Mouse (Mus musculus): ENCODE measurements around the gene Angpt4.

Angpt4 gene

DNA sequence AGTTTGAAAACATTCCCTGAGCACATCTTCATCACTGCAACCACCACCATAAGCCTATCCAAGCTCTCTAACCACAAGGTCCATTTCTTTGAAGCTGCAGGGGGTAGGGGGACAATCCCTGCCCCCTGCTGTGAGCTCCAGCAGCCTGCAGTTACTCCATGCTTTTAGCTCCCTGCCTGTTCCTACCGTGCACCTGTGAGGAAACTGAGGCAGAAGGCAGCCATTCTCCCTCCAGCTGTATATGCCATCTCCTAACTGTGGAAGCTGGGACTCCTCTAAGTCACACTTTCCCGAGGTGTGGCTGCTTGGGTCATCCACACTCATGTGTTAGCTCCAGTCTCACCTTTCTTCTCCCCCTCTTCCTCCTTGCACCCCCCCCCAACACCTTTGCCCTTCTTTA is 4.1 kb downstream of the Angpt4 start:
- DNase-seq (ENCODE audit: low spot score in 2 of 2): no peak

DNA sequence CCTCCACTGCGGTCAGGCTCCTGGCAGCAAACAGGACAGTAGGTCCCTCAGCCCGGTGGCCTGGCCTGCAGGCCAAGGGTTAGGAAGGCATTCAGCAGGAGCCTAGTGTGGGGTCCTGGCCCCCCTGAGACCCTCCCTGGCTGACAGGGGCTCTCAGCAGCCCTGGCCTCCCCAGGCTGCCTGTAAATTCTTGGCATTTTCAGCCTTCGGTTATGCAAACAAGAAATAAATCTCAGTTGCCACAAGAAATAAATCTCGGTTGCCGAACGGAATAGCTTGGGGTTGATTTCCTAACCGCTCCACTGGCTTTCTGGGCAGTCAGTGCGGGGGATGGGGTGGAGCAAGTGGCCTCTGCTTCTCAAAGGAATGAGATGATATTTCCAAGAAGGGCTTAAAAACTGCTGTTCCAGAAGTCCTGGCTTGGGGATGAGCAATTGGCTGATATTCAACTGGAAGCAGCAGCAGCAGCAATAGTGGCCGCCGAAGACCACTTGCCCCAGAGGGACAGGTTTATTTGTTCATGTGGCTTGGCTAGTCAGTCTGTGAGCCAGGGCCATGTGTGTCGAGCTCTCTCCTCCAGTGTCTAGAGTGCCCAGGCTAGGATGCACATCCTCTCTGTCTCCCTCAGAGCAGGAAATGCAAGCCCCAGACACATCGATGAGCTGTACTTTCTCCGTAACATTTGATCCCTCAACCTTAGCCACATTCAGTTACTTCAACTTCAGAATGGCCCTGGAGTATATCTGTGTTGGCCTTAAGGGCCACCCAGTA is 5.2 kb downstream of the Angpt4 start:
- no peak for DNase-seq (ENCODE audit: low spot score in 2 of 2)

DNA sequence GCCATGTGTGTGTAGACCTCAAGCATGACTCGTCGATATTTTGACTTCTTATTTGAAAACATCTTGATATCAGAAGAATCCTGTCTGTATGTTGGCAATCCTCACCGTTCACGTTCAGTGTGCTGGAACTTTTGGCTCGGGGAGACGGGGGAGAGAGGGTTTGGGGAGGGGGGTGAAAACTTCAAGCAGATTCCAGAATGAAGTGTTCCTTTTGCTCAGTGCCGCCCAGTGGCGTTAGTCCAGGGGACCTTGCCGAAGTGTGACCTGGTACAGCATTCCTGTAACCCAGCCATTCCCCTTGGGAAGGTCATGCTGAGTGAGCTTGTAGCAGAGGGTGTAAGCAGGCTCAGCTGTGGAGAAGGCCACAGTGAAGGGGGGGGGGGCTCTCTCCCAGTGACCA is 8.1 kb downstream of the Angpt4 start:
- no peak for DNase-seq (ENCODE audit: low spot score in 2 of 2)

DNA sequence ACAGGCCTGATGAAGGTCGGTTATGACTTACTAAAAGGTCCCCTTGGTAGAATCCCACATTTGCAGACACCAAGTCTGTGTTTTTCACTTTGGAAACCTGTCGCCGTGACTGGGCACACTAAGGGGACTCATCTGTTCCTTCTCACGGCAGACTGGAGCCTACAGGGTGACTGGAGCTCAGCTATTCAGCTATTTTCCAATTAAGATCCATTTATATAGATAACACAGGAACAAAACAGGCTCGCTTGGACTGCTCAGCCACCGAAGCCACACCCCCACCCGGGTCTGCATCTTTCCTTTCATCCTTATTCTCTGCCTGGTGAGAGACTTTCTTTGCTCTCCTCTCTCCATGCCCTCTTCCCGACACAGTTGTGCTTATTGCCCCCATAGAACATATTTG is 10.1 kb downstream of the Angpt4 start:
- DNase-seq (ENCODE audit: low spot score in 2 of 2): no peak

DNA sequence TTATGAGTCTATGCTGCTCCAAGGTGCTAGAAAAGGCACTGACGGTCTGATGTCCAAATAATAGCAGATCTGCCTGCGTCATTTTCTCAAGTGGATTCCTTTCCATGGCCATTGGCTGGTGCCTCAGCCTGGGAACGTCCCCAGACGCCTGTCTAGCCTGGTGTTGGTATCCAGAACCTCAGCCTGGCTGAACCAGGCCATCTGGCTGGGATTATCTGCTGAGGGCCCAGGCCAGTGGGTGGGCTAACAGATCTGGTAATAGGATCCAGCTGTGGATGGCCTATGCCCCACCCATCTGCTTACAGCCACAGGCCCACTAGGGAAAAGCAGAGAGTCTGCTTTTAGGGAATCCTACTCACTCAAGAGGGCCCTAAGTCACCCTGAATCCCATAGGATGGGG is 10.6 kb downstream of the Angpt4 start:
- no peak for DNase-seq (ENCODE audit: low spot score in 2 of 2)

DNA sequence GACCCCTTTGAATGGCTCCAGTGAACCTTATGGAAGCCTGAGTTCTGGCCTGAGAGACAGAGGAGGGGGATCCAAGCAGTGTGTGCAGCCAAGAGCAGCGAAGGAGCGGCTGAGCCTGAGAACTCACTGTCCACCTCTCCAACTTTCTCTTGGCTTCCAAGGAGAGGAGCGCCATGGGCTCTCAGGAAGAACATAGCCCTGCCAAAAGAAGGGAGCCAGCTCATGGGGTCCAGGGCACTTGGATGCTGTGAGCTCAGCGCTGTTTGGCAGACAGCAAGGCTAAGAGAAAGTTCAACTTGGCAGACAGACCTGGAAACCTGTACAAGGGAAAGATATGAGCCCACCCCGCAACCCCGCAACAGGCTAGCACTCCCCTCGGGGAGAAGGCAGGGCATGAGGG is 13.3 kb downstream of the Angpt4 start:
- no peak for DNase-seq (ENCODE audit: low spot score in 2 of 2)

DNA sequence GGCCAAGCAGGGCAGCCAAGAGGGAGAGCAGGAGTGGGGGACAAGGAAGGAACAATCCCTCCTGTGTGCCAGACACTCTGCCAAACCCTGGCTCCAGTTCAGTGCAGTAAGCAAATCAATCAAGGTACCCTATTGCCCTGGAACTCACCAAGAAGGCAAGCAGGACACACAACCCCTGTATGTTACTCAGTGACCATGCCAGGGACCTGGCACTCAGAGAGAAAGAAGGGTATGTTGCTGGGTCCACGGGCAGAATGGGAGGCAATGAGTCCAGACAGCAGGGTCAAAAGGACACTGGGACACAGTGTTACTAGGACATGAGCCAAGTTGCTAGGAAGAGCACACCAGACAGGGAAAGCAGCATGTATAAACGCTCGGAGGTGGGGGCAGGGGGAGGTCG is 14.7 kb downstream of the Angpt4 start:
- DNase-seq (ENCODE audit: low spot score in 2 of 2): no peak

DNA sequence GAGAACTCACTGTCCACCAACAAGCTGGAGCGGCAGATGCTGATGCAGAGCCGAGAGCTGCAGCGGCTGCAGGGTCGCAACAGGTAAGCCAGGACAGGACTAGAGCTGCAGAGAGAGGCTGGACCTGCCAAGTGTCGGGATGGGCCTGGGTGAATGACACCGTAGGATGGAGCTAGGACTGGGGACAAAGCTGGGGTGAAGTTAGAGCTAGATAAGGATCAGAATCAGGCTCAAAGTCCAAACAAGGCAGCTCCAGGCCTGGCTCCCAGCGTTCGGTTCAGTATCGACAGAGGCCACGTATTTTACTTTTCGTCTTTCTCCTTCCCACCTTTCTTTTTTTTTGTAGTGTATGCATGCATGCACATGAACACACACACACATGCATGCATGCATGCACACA is 16.1 kb downstream of the Angpt4 start:
- no peak for DNase-seq (ENCODE audit: low spot score in 2 of 2)

DNA sequence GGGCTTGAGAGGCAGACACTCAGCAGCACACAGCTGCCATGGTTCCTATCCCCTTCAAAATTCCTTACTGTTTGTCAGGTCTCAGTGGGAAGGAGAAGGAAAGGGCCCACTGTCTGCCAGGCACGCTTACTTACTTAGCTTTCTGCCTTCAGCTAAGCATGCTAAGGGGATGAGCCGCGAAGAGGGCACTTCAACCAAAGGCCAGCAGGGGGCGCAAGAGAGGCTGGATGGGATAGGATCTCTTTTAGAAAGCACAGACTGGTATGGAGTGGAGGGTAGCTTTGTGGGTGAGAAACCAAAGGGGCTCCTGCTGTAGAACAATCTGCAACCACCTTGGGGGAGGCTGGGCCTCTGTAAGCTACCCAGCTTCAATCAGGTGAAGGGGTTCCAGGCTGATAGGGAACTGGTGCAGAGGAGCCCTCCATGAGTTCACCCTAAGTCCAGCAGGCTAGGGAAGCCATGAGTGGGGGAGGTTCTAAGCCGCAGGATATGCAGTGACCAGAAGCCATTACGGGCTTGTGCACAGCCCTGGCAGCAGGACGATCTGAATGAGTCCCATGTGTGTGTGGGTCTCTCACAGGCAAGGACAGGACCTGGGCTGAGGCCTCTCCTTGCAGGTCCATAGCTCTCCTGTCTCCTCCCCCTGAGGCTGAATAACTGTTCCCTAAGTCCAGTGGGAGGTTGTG is 19.5 kb downstream of the Angpt4 start:
- peak; percentile 57 to 62 for DNase-seq (ENCODE audit: low spot score in 2 of 2)

DNA sequence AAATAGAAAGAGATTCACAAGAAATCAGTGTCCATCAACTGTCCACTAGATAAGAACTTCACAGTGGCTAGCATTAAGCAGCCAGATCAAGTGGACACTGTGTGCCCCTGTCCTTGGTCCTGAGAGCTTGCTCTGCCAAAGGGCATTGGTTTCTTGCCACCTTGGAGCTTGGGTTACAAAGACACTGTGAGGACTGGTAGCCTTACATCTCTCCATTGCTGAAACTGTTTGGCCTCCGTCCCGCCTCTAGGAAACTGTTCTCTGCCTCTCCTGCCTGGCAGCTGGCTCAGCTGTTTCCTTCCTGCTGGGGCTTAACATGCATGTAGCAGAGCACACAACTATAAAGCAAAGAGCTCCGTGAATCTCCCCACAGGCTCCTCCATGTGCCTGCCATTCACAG is 26.9 kb downstream of the Angpt4 start:
- no peak for DNase-seq (ENCODE audit: low spot score in 2 of 2)

DNA sequence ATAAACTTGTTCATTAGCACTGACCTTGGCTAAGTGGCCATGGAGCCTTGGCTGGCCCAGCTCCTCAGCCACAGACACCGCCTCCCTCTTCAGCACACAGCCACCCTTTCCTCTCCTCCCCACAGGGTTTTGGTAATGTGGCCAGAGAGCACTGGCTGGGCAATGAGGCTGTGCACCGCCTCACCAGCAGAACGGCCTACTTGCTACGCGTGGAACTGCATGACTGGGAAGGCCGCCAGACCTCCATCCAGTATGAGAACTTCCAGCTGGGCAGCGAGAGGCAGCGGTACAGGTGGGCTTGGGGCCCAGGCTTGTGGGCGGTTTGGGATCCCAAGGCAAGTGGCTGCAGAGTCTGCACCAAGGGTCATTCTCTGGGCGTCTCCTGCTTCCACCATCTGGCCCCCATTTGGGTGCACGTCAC is 27.8 kb downstream of the Angpt4 start:
- no peak for DNase-seq (ENCODE audit: low spot score in 2 of 2)

DNA sequence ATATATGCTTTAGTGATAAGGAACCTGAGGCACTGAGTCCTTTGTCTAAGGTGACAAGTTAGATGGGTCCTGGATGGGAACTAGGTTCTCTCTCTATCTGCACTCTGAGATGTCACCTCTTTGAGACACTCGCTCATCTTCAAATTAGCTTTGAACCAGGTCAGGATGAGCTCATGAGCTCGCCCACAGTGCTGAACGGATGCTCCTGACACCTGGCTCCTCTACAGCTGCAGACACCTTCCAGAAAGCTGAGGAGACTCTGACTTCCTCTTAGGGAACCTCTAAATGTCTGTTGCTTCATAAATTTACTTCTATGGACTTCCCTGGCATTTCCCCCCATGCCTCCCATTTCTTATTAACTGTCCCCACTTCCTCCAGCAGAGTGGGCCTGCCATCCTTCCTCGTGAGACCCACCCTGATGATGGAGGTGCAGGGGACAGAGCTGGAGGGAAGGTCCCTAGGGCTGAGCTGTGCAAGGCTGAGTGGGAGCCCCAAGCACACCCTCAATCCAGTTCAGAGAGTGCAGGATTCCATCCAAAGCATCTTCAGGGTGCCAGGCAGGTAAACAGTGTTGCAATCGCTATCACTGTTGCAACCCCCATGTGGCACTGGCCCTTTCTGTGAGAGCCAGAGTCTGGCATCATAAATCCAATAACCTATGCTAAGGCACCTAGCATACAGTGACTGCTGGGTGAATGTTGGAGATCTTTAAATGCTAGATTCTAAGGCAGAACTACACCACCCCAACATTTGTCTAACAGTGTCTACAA is 28.8 kb downstream of the Angpt4 start:
- no peak for DNase-seq (ENCODE audit: low spot score in 2 of 2)

DNA sequence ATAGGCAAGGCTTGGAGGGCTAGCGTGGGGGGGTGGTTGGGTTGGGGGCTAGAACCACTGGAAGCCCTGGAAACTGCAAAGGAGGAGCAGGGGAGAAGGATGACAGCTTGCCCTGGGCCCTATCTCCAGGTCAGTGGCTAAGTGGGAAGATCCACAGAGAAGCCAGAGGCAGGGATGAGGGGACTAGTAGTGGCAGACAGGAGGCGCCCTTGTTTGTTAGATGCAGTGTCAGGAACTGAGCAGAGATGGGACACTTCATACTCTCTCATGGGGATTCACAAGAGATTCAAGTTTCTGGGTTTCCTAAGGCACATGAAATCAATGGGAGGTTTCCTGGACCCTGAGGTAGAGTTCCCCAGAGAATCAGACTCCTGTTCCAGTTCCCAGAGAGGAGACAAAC is 30.3 kb downstream of the Angpt4 start:
- DNase-seq (ENCODE audit: low spot score in 2 of 2): no peak

DNA sequence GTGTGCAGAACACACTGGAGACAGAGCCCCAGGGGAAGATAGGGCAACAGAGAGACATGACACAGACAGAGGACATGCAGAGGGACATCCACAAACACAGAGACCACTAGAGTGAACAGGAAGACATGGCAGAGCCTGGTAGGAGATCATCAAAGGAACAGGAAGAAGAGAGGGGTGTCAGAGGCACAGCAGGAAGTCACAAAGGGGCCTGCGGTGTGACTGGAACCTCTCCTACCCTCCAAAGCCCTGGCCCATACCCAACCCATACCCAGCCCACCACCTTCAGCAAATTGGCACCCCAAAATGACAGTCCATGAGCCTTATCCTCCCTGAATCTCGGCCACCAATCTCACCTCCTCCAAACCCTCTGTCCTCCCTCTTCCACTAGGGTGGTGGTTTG is 33.1 kb downstream of the Angpt4 start:
- no peak for DNase-seq (ENCODE audit: low spot score in 2 of 2)

DNA sequence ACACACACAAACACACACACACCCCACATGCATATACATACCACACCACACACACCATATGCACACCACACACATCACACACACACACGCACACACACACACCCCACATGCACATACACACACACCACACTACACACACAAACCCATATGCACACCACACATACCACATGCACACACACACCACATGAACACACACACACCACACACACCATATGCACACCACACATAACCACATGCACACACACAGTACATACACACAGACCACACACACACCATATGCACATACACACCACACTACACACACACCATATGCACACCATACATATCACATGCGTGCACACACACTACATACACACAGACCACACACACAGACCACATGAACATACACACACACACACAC is 36.6 kb downstream of the Angpt4 start:
- DNase-seq (ENCODE audit: low spot score in 2 of 2): no peak

DNA sequence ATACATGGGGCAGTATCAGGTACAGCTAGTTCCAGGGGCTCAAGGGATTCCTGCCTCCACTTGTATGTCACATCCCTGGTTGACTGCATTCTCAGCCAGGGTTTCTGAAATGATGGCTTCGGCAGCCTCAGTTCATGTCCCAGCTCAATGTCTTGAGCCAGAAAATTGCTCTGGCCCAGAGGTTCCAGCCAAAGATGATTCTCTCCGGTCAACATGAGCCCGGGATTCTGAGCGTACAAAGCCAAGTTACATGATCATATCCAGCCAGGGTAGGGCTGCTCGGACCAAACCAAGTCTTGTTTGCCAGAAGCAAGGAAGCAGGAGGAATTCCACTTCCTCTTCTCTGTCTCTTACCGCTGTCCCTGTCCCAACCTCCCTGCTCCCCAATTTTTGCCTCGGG is 37.3 kb downstream of the Angpt4 start:
- DNase-seq (ENCODE audit: low spot score in 2 of 2): no peak

DNA sequence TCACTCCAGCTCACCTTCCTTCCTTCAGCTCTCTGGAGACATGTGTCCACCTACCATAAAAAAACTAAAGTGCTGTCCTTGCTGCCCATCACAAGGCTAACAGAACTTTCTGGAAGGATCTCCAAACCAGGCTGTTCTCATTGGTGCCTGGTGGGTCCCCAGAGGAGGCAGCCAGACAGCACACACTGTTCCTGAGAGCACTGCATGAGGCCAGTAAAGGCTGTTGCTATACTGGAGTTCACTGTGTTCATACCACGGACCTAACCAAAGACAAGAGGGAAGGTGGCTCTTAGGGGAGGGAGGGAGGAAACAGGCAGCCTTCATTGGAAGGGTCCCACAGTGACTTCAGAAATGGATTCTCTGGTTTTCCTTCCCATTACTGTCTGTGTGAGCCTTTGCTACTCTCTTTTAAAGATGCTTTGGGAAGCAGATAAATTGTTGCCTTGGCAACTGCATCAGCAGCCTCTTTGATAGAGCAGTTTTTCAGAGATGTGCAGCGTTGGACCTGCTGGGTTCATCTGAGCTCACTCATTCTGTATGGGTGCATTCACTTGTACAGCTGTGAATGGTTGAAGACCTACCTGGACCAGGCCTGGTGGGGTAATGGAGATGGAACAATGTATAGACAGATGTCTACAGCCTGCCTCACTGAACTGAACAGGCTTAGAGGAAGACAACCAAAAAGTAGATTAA is 38.2 kb downstream of the Angpt4 start:
- DNase-seq (ENCODE audit: low spot score in 2 of 2): no peak

DNA sequence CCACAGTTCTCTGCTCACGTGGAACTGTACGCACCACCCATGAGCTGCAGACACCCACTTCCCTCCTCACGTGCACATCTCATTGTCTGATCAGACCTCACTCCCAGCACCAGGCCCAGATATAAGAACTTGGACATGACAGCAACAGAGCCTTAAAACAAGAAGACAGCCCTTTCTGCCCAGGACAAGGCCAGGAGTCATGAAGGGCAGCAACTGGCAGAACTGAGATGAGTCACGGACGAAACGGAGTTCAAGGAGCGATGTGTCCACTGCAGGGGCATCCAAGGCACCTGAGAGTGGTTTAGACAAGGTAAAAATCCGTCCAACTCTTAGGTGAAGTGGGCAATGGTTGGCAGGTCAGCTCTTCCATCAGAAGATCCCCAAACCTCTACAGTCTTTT is 42.7 kb downstream of the Angpt4 start:
- no peak for DNase-seq (ENCODE audit: low spot score in 2 of 2)

DNA sequence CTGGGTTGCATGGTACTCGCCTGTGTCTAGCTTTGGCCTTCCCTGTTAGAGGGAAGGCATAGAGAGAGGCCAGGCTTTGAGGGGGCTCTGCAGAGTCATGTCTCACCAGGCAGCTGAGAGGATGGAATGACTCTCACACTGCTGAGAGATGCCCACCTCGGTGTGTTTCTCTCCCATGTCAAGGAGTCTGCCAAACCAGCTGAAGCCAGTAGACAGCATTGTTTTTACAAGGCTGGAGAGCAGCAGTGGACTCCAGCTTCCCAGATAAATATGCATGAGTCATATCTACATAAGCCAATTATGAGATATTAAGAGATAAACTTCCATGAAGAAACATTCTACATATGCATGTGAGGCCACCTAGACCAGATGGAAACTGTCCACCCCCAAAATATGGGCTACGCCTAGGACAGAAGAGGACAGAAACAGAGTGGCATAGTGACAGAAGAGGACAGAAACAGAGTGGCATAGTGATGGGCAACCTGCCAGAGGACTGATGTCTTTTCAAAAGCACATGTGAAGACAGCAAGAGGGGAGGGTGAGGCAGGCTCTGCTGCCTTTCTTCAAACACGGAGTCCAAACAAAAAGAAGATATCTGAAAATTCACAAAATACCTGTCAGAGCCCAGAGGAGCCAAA is 45.6 kb downstream of the Angpt4 start:
- no peak for DNase-seq (ENCODE audit: low spot score in 2 of 2)

DNA sequence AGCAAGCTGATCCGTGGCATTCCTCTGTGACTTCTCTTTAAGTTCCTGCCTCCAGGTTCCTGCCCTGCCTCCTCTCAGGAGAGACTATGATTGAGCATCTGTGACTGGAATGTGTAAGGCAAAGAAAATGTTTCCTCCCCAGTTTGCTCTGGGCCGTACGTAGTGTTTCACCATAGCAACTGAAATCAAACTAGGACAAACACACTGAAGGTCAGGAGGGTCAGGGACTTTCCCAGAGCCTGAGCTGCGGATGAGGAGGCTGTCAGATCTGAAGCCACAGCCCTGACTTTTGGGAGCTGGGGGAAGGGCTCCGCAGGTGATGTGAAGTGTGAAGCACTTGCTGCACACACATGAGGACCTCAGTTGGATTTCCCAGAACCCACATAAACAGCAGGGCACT is 48.3 kb downstream of the Angpt4 start:
- no peak for DNase-seq (ENCODE audit: low spot score in 2 of 2)

DNA sequence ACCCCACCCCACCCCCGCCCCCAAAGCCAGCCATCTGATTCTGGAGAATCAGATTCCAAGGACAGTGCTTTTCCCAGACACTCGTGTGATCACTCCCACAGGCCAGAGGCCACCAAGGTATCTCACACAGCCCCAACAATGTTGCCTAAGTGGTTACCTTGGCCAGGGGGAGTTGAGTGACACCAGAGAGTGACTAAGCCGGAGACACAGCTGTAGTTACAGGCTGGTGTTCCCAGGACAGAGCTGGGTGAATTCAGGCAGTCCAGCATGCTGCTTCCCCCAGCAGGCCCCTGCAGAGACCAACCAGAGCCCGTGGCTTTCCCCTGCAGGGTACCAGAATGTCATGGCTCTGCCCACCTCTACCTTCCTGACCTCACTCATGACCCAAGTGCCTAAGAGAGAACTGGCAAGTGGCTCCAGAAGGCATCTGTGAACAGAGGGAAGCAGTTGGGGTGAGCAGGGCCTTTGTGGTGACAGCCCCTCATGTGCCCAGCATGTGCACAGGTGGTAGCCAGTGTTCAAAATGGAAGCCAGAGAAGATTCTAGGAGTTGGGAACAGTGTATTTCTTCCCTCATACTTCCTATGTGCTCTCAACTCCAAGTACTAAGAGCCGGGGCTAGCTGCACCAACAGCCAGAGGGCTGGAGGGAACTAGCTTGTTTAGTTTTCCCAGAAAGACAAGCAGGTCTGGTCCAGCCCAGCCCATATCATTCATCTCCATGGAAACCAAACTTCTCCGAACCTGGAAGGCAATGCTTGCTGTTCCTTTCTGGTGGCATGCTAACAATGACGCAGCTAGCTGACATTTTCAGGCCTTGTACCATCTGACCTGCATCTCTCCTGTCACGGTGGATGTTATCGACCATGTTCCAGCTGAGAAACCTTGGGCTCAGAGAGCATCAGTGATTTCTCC is 50.5 kb downstream of the Angpt4 start:
- DNase-seq (ENCODE audit: low spot score in 2 of 2): no peak
